Mouse (Mus musculus): ENCODE data around the gene Eps8l3.
A peak's percentile ranks its signal among the peaks of the same experiment; 100 is the strongest.
"Not testable (repeated sequence)": the region's sequence is repeated elsewhere in the genome, so short reads cannot be mapped to it uniquely, and the experiment has no call there.

The Eps8l3 gene

DNA sequence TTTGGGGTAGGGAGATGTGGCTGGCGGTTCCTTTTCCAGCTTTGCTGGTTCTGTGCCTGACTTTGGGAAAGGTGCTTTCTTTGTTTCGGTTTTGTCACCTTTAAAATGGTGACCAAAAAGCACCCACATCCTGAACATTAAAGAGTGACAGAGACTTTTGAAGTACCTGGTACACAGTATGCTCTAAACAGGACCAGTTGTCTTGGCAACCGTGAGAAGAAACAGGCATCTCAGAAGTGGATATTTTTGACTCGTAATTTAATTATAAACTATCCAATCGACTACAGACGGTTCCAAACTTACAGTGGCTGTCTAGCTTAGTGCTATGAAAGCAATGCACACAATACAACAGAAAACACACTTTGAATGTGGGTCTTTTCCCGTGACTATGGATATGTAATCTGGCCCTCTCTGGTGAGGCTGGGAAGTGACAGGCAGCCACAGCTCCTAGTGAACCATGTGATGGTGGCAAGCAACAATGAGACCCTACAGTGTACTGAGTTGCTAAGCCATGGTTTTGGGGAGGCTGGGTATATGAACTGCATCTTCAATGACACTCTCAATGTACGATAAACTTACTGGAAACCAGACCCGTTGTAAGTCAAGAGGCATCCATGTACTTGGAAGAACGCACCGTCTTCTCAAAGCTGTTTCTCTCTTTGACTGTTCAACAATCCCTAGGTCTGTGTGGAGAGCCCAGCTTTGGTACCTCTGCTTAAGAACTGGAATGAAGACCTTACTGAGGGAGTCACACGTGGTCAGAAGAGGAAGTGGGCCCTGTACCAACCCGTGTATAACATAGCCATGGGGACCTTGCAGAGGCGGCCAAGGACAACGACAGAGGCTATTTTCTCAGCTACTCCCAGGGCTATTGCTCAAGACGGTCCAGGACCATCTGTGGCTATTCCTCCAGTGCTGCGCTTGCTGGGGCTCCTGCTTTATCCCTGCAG is 23.5 kb upstream of the Eps8l3 start:
- no peak for DNase-seq

DNA sequence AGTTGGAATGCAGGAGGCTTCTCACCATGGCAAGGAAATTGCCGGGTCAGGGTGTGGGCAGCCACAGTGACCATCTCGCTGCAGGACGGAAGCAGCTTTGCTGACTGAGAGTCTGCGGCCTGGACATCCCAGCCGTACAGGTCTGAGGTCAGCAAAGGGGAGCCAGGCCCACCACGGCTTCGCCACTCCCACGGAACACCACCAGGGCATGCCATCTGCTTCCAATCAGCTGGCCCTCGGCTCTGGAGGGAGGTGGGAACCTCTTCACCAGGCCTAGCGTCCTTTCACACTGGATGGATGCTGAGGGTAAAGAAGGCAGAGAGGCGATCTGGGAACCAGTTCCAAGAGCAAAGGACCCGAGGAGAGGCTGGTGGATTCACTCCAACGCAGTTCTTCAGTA is 21.7 kb upstream of the Eps8l3 start:
- DNase-seq: no peak

DNA sequence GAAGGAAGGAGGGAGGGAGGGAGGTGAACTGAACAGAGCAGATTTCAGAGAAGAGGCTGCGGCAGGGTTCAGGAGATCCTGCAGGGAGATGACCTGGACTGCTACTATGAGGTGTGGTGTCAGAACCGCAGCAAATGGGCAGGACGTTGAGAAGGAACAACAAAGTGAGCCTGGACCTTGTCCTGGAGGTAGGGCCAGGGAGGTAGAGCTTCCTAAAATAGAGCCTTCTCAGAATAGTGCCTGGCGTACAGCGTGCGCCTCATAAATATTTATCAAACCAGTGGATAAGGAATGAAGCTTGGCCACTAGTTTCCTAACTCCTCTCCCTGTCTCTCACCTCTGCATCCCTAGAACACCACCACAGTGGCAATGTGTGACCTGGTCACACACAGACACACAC is 19.4 kb upstream of the Eps8l3 start:
- DNase-seq: no peak

DNA sequence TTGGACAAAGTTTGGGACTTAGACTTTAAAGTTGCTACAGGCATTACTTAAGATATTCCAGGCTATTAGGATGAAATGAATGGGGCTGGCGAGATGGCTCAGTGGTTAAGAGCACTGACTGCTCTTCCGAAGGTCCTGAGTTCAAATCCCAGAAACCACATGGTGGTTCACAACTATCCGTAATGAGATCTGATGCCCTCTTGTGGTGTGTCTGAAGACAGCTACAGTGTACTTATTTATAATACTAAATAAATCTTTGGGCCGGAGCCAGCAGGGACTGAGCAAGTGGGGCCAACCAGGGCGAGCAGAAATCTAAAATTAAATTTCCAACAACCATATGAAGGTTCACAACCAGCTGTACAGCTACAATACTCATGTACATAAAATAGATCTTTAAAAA is 15.5 kb upstream of the Eps8l3 start:
- not testable (repeated sequence) for DNase-seq

DNA sequence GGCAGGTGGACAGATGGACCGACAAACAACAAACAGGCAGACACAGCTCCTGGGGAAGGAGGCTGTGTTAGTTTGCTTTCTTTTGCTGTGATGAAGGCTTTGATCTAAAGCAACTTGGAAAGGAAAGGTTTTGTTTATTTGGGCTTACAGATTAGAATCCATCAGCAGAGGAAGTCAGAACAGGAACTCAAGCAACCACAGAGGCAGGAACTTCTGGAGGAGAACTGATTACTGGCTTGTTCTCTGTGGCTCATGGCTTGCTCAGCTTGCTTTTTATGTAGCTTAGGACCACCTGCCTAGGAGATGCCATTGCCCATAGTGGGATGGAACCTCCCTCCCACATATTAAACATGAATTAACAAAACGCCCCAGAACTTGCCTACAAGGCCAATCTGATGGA is 14.6 kb upstream of the Eps8l3 start:
- no peak for DNase-seq

DNA sequence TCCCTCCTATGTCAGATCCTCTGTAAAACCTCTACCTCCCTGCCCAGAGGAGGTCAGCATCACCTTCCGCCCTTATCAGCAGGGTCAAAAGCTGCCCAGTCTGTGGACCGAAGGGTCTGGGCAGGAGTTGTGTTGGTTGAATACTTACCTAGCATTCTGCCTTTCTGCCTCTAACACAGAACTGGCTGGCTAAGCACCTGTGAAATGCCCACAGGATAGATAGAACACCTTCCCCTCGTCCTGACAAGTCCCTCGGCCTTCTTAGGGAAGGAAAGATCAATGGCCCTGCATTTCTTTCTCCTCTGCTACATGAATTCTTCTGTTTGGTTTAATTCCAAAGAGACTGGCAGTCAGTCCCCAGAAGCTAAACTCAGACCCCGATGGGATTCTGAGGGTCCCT is 13.6 kb upstream of the Eps8l3 start:
- DNase-seq: no peak

DNA sequence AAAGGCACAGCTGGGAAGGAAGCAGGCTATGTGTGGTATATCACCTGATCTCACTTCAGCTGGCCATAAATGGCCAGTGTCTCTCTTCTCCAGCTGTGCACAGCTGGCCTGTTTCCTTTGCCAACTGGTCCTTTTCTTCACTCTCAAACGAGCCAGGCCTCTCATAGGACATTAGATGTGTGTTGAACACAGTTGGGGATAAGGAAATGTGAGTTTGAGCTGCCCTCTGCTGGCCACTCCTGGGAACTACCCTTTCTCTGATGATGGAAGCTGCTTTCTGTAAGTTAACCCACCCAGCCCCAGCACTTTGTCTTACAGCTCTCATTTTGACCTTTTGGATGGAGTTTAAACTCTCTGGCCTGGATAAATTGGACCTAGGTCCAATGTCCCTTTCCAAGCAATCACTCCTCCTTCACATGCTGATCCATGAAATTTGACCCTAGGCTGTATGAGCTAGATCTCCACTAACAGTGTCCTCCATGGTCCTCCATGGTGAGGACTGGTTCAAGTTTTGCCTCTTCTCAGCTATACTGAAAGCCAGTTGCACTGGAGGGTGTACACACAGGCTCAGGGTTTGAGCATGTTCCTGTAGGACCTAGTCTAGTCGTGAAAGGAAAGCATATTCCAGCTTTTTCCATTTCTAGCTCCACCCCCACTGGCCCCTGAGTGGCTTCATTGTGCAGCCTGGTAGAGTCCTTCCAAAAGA is 13.0 kb upstream of the Eps8l3 start:
- DNase-seq: peak; percentile 84

DNA sequence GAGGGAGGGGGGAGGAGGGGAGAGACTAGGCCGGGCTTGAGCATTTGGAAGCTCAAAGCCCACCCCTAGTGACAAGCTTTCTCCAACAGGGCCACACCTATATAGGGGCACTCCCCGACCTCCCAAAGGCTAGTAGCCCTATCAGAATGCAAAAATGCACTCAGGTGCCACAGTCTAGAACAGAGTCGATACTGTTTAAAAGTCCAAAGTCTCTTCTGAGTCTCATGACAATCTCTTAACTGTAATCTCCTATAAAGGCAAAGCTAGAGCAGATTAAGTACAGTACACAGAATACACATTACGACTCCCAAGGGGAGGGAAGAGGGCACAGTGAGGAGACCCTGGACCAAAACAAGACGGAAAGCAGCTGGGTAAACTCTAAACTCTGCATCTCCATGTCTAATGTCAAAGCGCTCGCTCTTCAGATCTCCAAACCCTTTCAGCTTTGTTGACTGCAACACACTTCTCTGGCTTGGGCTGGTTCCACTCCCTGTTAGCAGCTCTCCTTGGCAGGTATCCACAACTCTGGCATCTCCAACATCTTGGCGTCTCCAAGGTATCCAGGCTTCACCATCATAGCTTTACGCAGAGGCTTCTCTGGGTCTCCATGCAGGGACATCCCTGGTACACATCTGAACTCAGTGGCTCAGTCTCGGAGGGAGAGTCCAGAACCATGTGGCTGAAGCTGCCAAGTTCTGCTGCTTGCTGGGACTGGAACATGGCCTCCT is 11.5 kb upstream of the Eps8l3 start:
- DNase-seq: no peak

DNA sequence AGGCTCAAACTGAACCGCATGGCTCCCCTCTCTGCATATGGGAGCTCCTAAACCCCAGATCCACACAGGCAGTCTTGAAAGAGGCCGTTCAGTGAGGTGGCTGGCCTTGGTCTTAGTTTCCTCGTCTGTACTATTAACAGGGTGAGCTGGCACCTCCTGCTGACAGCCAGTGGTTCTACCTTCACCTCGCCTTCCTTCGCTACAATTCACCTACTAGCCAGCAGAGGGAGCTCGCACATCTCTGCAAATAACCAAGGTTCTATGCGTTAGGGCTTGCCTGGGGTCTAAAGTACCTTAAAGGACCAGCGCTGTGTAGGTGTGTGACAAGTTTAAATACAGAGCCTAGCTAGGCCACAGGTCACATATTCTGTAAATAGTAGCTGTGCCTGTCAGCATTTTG is 9.9 kb upstream of the Eps8l3 start:
- DNase-seq: peak; percentile 73

DNA sequence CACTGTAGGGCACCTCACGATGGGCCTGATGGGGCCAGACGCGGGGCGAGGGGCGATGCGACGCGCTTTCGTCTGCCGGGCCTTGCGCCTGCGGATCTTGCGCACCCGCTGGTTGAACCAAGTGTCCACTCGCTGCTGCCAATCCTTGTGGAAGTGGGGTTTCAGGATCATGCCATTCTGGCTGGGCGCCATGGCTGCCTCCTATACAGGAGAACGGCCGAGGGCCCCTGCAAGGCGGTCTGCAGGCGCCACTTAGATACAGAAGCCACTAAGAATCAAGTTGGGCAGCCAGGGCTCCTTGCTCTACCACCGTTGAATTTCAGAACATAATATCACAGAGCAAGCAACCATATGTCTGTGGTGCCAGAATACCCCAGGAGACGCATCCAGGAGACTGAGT is 8.6 kb upstream of the Eps8l3 start:
- DNase-seq: no peak

DNA sequence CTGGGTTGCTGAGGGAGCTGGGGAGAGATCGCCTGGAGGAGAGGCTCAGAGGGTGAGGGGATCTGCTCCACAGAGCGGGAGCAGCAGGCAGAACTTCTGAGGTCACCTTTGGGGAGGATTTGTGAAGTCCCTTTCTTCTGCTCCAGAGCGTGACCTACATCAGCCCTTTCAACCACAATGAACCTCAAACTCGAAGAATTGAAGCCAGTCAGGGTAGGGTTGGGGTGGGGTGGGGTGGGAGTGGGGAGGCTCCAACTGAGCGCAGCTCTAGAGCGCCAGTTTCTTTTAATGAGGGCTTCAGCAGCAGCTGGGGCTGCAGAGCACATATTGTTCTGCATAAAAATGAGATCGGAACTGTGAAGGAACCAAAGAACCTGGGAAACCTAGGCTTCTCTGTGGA is 7.9 kb upstream of the Eps8l3 start:
- no peak for DNase-seq

DNA sequence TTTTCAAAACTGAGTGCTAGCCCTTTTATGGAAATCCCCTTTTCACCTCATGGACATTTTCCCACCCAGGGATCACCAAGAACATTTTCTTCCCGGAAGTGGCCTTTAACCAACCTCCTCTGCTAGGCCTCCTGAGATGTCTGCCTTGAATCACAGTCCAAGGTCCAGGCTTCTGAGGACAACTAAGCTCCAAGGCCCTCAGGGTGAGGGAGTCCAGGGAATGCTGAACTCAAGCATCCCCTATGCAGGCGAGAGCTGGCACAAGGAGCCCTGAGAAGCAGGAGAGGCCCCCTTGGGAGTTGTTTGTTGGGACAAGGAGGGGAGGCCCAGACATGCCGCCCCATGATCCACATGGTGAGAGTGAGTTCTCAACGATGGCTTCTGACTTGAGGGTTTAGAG is 7.1 kb upstream of the Eps8l3 start:
- no peak for DNase-seq

DNA sequence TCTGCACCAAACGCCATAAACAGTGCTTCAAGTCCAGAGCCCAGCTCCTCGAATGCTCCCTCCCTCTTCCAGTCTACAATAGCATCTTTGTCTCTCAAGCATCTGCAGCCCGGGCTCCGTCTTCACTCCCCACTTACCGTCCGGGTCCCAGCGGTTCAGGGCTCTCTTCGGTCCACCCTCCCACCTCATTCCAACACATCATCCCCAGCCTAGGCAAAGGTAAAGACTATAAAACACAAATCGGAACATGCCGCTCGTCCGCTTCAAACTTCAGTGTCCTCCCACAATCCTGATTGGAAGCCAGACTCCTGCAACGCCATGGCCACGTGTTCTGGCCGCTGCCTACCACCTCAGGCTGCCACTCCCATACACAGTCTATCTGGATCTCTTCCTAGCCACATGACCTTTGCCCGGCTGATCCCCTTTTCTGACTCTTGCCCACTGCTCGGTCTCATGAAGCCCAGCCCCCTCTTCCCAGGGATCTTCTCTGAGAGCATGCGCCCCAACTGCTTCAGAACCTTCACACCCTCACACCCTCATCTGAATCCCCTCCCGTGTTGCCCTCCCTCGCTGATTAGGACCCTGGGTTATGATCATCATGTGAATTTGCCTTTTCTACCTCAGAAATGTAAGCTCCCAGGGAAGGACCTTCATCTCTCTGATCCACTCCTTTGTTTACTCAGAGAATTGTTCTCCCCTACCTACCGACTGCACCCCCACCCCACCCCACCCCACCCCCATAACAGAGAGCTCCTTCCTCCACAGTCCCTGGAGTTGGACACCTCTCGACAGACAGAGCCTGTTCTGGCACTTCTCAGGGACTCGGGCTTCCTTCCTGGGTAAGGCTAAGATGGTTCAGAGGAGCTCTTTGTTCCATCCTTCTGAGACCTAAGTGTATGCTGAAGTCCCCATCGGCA is 3.4 kb upstream of the Eps8l3 start:
- no peak for DNase-seq

DNA sequence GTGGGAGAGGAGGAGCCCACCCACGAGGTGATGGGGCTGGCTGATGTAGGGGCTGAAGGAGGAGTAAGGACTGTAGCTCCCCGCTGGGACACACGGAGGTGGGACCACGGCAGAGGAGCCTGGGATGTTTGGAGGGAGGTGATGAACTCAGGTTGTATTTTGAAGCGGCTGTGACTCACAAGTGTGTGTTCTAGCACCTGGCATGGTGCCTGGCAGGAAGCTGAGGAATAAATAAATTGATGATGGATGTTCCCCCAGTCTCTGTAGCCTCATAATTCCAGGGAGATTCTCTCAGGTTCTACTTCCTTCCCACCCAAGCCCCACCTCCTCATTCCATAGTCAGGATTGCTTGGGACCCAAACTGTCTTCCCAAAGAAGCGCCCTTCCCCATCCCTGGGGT is 1.8 kb upstream of the Eps8l3 start:
- DNase-seq: no peak

DNA sequence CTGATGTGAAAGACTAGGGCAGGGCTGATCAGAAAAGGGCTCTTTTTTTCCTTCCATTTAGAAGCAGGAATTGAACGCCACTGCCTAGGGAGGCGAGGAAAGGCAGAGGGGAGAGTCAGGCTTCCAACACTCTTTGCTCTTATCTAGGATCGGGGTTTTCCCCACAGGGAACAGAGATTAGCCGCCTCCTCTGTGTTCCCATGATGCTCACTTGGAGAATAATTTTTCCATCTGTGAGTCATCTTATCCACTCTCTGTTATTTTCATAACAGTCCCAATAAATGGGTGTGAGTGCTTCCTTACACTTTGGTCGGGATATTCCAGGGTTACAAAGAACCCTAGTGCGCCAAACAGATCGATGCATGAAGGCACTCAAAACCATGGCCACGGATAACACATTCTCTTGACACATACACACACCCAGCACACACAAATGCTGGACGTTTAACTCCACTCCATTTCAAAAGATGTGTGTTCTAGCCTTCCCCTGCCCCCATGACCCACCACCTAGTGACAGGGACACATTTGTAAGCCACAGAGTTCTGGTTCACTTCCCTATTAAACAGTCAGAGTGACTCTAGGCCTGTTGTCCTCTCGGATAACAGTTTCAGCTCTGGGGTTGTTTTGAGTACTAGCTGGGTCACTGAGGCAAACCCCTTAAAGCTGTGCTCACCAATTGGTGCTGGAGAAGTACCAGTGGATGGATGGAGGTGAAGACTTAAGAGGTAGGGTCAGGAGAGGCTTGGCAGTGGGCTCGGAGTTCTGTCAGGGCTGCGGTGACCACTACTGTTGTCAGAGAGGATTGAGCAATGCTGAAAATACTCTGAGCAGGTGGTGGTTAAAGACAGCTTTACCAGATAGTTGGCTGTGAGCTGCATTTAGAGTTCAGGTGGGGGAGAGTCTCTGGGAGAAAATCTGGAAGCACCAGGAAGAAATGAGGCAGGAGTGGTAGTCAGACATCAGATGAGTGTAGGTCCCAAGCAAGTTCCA is 1.0 kb downstream of the Eps8l3 start:
- no peak for DNase-seq

DNA sequence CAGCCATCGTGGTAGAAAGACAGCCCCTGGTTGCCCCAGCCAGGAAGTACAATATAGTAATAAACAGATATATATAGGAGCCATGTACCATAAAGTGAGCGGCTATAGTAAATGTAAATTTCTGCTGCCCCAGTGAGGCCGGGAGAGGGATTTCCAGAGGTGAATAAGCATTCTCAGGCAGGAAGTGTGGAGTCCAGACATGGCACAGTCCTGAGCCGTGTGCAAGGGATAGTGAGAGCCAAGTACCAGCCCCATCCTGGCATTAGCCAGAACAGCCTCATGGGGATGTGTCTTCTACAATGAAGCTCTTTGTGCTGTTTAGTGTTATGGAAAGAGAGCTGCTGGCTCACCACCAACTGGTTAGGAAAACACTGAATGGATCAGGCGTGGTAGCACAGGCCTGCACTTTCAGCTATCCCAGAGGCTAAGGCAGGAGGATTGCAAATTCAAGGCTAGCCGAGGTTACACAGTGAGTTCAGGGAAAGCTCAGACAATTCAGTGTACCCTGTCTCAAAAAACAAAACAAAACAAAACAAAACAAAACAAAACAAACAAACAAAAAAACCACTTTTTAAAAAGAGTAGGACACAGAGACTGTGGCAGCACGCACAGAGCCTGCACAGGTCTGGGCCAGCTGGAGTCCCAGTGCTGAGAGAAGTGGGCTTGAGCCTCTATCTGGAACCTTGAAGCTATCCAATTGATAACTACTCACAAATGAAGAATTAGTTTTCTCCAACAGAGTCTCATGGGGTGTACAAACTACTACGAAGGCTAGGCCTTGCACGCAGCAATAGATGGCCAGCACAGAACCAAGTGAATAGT is 10.9 kb downstream of the Eps8l3 start:
- peak; percentile 47 for DNase-seq

DNA sequence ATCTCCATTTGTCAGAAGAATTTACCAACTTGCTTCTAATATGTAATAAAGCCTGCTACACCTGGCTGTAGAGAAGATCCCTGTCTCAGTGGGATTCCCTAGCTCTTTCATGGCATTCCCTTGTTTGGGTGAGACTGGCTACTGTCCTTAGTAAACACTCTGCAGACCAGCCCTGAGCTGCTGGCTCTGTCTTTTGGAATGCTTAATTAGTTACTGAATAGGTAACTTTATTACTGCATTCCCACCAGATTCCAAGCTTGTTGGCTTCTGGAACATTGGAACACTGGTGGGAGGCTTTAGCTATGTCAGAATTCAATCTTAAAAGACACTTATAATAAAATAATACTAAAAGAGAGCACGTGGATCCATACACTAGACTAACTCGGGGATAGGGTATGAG is 12.2 kb downstream of the Eps8l3 start:
- DNase-seq: not testable (repeated sequence)

DNA sequence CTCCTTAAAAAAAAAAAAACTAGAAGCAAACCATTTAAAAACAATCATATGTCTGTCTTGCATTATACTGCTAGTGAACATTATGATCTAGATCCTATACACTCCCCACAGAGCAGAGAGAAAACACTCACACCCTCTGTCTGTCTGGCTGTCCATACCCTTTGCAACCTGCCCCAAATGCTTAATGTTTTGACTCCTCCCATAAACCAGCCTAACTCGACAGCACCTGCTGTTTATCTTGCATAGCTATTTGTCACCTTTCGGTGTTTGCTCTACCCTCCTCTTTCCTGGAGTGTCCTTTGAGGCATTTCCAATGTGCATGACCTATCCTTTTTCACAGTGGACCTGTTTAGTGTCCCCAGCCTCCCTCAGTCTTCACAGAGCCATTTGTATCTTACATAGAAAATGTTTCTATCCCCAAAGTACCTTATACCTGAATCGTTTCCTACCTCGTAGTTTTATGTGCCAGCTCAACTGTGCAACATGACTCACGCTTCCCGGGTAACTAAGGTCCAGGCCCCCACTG is 18.2 kb downstream of the Eps8l3 start:
- no peak for DNase-seq

DNA sequence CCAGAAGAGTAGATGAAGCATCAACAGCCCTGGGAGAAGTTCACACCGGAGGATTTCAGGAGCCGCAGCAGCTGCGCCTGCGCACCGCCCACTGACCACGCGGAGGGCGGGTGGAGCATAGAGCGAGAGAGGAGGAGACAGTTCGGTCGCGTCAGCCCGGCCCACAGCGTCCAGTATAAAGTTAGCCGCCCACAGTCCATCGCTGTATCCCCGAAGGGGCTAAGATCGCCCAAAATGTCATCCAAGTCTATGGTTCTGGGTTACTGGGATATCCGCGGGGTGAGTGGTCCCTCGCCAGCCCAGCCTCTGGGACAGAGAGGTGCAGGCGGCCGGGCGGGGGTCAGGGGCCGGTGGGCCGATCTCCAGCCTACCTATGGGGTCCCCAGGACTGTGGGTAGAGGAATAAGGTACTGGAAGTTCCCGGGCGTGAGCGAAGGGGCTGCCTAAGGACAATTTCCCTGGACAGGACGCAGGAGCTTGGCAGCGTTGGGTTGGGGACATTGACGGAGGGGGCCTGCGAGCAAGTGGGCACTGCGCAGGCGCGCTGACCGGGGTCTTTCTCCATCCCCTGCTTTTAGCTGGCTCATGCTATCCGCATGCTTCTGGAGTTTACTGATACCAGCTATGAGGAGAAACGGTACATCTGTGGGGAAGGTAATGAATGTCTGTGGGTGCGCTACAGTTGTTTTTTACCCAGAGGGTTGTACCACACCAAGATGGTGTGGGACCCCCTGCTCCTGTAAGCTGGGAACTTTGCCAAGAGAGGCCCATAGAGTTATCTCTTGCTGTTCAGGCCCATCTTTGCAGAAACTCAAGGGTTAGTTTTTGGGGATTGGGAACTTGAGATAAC is 18.9 kb downstream of the Eps8l3 start, which contains the start of gene Gstm5:
Gstm5 (plus strand) TSS at position 102 of the 850 bp plus-strand sequence.
- peak; percentile 85 for DNase-seq
